Mouse (Mus musculus) megakaryocyte, embryonic 14.5 days (primary cell): Measurements from ENCODE around the gene Esrrb.

ENCODE experiments used
- FLI1 ChIP-seq: IDR thresholded peaks from 2 replicates; pipeline ENCODE4 v1.6.1; 2012; ENCODE audit warnings: low read length, inconsistent platforms, mixed read lengths
- GATA1 ChIP-seq: IDR thresholded peaks from 3 replicates; pipeline ENCODE4 v1.6.1; 2012; ENCODE audit warnings: mixed read lengths, low read length, inconsistent platforms, borderline replicate concordance

DNA sequence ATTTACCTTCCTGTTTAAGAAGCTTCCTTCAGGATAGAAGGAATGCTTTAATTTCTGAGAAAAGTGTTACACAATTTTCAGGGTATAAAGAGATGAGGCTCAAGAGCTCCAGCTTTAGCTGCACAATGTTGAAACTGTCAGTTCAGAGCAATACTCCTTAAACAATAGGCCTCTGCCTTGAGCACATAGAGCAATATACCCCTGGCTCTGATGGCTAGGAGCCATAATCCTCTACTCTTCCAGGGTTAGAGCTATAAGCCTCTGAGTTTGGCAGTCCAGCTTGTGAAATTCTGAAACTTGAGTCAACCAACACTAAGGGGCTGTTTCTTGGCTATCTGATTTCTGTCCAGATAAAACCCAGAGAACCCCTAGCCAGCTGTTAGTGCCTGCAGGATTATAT is 176.9 kb downstream of the Esrrb start:
- TF ChIP-seq FLI1 (no peak), GATA1 (no peak)
